Mouse (Mus musculus) brain, embryonic 14.5 days (tissue): Measurements from ENCODE around the gene Svep1.

Experiments used
- CTCF ChIP-seq: fragments of 200-500 bp; IDR thresholded peaks from 2 replicates; pipeline ENCODE4 v1.5.1; 2012; ENCODE audit warnings: inconsistent platforms, mild to moderate bottlenecking, moderate library complexity, borderline replicate concordance; ENCODE audit not compliant: insufficient read depth, insufficient read length; ENCODE audit errors: extremely low read depth
- POLR2A ChIP-seq: fragments of 200-500 bp; IDR thresholded peaks from 2 replicates; pipeline ENCODE4 v1.6.1; 2012; ENCODE audit warnings: mild to moderate bottlenecking, inconsistent platforms, borderline replicate concordance; ENCODE audit not compliant: poor library complexity, insufficient read depth, insufficient read length, severe bottlenecking; ENCODE audit errors: extremely low read depth

DNA sequence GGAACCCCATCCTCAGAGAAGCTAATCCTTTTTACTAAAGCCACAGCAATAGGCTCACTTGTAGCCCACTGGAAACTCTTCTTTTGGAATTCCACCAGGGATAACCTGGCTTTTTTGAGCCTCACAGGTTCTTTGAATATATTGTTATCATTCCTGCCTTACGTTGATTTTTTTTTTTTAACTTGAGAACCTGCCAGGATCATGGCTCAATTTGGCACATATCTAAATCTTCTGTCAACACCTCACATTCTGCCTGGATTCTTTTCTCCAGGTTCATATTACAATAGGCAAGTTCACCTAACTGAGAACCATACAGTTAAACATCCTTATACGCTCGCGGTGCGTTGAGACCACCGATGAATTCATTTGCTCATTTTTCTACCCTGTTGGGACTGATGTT lies 28.2 kb downstream of the Svep1 start:
- no peak for TF ChIP-seq POLR2A
- TF ChIP-seq CTCF: no peak
